Mouse (Mus musculus): Measurements from ENCODE around the gene Olfr1076. TPM values are rescaled to one million over a fixed set of nuclear protein-coding genes. Genes with fewer than 3 reads are reported as not detected.

Gene Olfr1076
- polyA plus RNA-seq, 1 experiment from 2014 or later: not detected

Other genes starting within 250 kb of the Olfr1076 start
- gene Olfr1051, start 229.4 kb upstream of the Olfr1076 start, polyA plus RNA-seq (2014; fragmentation: Nextera tagmentation; extraction: Ambion mirVana): not detected in 2 replicates
- not detected in 2 replicates for gene Olfr1052, start 216.0 kb upstream of the Olfr1076 start, polyA plus RNA-seq (2014; fragmentation: Nextera tagmentation; extraction: Ambion mirVana)
- not detected in 2 replicates for gene Olfr1053, start 193.2 kb upstream of the Olfr1076 start, polyA plus RNA-seq (2014; fragmentation: Nextera tagmentation; extraction: Ambion mirVana)
- not detected in 2 replicates for gene Olfr1054, start 173.0 kb upstream of the Olfr1076 start, polyA plus RNA-seq (2014; fragmentation: Nextera tagmentation; extraction: Ambion mirVana)
- gene Olfr1055, start 158.2 kb upstream of the Olfr1076 start, polyA plus RNA-seq (2014; fragmentation: Nextera tagmentation; extraction: Ambion mirVana): not detected in 2 replicates
- gene Olfr1056, start 146.0 kb upstream of the Olfr1076 start, polyA plus RNA-seq (2014; fragmentation: Nextera tagmentation; extraction: Ambion mirVana): not detected in 2 replicates
- not detected in 2 replicates for gene Olfr1057, start 130.1 kb upstream of the Olfr1076 start, polyA plus RNA-seq (2014; fragmentation: Nextera tagmentation; extraction: Ambion mirVana)
- gene Olfr1058, start 119.9 kb upstream of the Olfr1076 start, polyA plus RNA-seq (2014; fragmentation: Nextera tagmentation; extraction: Ambion mirVana): not detected in 2 replicates
- not detected in 2 replicates for gene Olfr1061, start 94.4 kb upstream of the Olfr1076 start, polyA plus RNA-seq (2014; fragmentation: Nextera tagmentation; extraction: Ambion mirVana)
- not detected in 2 replicates for gene Olfr1062, start 81.7 kb upstream of the Olfr1076 start, polyA plus RNA-seq (2014; fragmentation: Nextera tagmentation; extraction: Ambion mirVana)
- gene Olfr1065, start 57.9 kb upstream of the Olfr1076 start, polyA plus RNA-seq (2014; fragmentation: Nextera tagmentation; extraction: Ambion mirVana): not detected in 2 replicates
- gene Olfr1066, start 52.2 kb upstream of the Olfr1076 start, polyA plus RNA-seq (2014; fragmentation: Nextera tagmentation; extraction: Ambion mirVana): not detected in 2 replicates
- not detected in 2 replicates for gene Olfr228, start 21.1 kb upstream of the Olfr1076 start, polyA plus RNA-seq (2014; fragmentation: Nextera tagmentation; extraction: Ambion mirVana)
- not detected in 2 replicates for gene Olfr1079, start 34.0 kb downstream of the Olfr1076 start, polyA plus RNA-seq (2014; fragmentation: Nextera tagmentation; extraction: Ambion mirVana)
- not detected in 2 replicates for gene Olfr1080, start 49.8 kb downstream of the Olfr1076 start, polyA plus RNA-seq (2014; fragmentation: Nextera tagmentation; extraction: Ambion mirVana)
- not detected in 2 replicates for gene Olfr1082, start 90.5 kb downstream of the Olfr1076 start, polyA plus RNA-seq (2014; fragmentation: Nextera tagmentation; extraction: Ambion mirVana)
- gene Olfr1084, start 131.3 kb downstream of the Olfr1076 start, polyA plus RNA-seq (2014; fragmentation: Nextera tagmentation; extraction: Ambion mirVana): not detected in 2 replicates
- not detected in 2 replicates for gene Olfr1085, start 153.6 kb downstream of the Olfr1076 start, polyA plus RNA-seq (2014; fragmentation: Nextera tagmentation; extraction: Ambion mirVana)
- not detected in 2 replicates for gene Olfr1086, start 171.6 kb downstream of the Olfr1076 start, polyA plus RNA-seq (2014; fragmentation: Nextera tagmentation; extraction: Ambion mirVana)
- not detected in 2 replicates for gene Olfr1087, start 189.9 kb downstream of the Olfr1076 start, polyA plus RNA-seq (2014; fragmentation: Nextera tagmentation; extraction: Ambion mirVana)
- gene Olfr1089, start 225.2 kb downstream of the Olfr1076 start, polyA plus RNA-seq (2014; fragmentation: Nextera tagmentation; extraction: Ambion mirVana): not detected in 2 replicates

Measured in midbrain, embryonic 14.5 days (tissue).